Mouse (Mus musculus): ENCODE results near the gene Fkbp2. TPM values are rescaled to one million over a fixed set of nuclear protein-coding genes. Genes with fewer than 3 reads are reported as not detected.

The Fkbp2 gene
- polyA plus RNA-seq, 1 experiment from 2014 or later: 158 TPM

DNA sequence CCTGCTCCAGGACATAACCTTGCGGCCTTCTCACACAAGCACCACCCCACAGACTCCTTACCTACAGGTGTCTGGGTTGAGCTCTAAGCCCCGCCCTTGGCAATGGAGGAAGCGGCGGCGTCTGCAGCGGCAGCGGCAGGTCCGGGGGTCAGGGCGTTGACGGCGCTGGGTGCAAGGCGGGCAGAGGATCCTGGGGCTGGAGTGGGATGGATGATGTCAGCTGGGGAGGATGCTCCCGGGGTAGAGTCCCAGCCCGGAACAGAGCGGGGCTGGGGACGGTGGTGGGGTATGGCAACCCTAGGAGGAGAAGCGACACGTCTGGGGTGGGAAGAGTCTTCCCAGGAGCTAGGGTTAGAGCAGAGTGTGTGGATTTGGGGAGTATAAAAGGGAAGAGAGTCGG is 5.0 kb upstream of the Fkbp2 start:
- ATAC-seq (ENCODE audit: insufficient read depth, low FRiP score): no peak
- Histone ChIP-seq H3K36me3 (ENCODE audit: control insufficient read depth, insufficient read depth, low read length) (peaks cover 11% of the 10 kb centered on the region), H3K27me3 (ENCODE audit: control insufficient read depth, insufficient read depth, low read length) (no peaks in the 10 kb centered on the region), H3K9me3 (replicated peaks; ENCODE audit: control insufficient read depth, low read length) (no peaks in the 10 kb centered on the region), H3K27ac (ENCODE audit: low read length) (no peak overlapping the region), H3K9ac (ENCODE audit: low read length) (no peak overlapping the region), H3K4me1 (ENCODE audit: control insufficient read depth, insufficient read depth, low read length) (peaks cover 25% of the 10 kb centered on the region), H3K4me3 (replicated peaks; ENCODE audit: low read length) (no peak overlapping the region), H3K4me2 (ENCODE audit: low read depth, low read length) (no peak overlapping the region)
- WGBS: 85% methylated on average over 19 of the region's 19 CpGs

DNA sequence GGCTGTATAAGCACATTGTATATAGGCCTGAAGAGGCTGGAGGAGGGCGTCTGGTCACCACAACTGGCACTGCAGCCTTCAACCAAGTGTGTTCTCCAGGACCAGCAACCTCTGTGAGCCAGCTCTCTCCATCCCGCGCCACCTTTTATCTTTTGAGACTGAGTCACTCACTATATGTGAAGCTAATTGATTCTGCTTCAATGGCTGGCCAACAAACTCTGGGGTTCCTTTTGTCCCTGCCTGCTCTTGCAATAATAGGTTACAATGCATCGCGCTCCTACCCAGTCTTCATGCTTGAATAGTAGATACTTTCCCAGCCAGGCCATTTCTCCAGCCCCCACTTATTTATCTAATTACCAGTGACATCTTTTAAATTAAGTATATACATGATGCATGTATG is 3.3 kb upstream of the Fkbp2 start:
- H3K36me3 ChIP-seq (ENCODE audit: control insufficient read depth, insufficient read depth, low read length): peaks cover 11% of the 10 kb centered on the region
- peaks cover 33% of the 10 kb centered on the region for H3K4me1 ChIP-seq (ENCODE audit: control insufficient read depth, insufficient read depth, low read length)
- ATAC-seq (ENCODE audit: insufficient read depth, low FRiP score): no peak
- WGBS: 93% methylated on average over 5 of the region's 5 CpGs
- H3K27ac ChIP-seq (ENCODE audit: low read length): no peak overlapping the region
- H3K4me3 ChIP-seq (replicated peaks; ENCODE audit: low read length): no peak overlapping the region
- H3K9me3 ChIP-seq (replicated peaks; ENCODE audit: control insufficient read depth, low read length): no peaks in the 10 kb centered on the region
- H3K4me2 ChIP-seq (ENCODE audit: low read depth, low read length): no peak overlapping the region
- H3K9ac ChIP-seq (ENCODE audit: low read length): no peak overlapping the region
- no peaks in the 10 kb centered on the region for H3K27me3 ChIP-seq (ENCODE audit: control insufficient read depth, insufficient read depth, low read length)

- H3K27me3 ChIP-seq (ENCODE audit: control insufficient read depth, insufficient read depth, low read length): no peaks in the 10 kb centered on the region
- WGBS: 84% methylated on average over 4 of the region's 4 CpGs
- no peaks in the 10 kb centered on the region for H3K9me3 ChIP-seq (replicated peaks; ENCODE audit: control insufficient read depth, low read length)
- H3K4me3 ChIP-seq (replicated peaks; ENCODE audit: low read length): peak overlapping the region; percentile 68; the same call in 1 of the 2 replicates
- H3K36me3 ChIP-seq (ENCODE audit: control insufficient read depth, insufficient read depth, low read length): peaks cover 11% of the 10 kb centered on the region
- peaks cover 39% of the 10 kb centered on the region for H3K4me1 ChIP-seq (ENCODE audit: control insufficient read depth, insufficient read depth, low read length)
- H3K27ac ChIP-seq (ENCODE audit: low read length): no peak overlapping the region
- no peak overlapping the region for H3K9ac ChIP-seq (ENCODE audit: low read length)
- H3K4me2 ChIP-seq (ENCODE audit: low read depth, low read length): peak overlapping the region; percentile 89; the same call in 1 of the 2 replicates
- no peak for ATAC-seq (ENCODE audit: insufficient read depth, low FRiP score)
Measured at GRCm38 (mm10) chr19:6981465-6981864, 1.2 kb upstream of the Fkbp2 start.

DNA sequence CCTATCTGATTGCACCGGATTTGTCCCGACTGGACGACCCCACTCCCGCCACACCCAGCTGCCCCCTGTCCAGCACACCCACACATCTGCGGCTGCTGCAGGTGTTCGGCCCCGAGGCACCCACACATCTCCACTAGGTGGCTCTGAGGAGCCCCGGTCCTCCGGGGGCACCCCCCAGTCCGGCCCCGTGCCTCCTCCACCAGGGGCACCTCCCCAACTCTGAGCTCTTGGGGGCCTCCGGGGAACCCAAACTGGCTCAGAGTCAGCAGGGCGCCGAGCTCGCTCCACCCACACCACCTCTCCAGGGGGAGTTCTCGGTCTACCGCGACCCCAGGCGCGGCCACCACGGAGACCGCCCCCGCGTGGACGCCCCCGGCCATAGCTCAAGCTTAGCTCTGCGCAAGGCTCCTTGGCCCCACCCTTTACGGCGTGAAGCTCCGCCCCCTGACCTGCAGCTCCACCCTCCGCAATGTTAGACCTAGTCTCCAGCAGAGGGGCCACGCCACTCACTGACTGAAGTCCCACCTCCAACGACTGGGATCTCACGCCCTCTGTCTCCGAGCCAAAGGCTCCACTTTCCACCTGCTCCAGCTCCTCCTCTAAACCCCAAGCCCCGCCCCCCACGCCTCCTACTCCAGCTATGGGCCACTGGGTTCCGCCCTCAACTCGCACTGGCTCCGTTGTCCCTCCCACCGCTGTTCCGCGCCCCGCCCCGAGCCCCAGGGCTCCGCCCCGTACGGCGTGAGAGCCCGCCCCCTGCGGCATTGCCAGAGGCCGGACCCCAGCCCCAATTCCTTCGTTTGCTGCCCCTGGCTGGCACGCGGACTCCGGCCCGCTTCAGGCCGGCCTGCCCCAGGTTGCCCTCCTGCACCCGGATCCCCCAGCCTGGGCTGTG is 568 bp downstream of the Fkbp2 start:
- peak; percentile 93 for ATAC-seq (ENCODE audit: insufficient read depth, low FRiP score)
- peak overlapping the region; percentile 94 for H3K9ac ChIP-seq (ENCODE audit: low read length)
- H3K9me3 ChIP-seq (replicated peaks; ENCODE audit: control insufficient read depth, low read length): no peaks in the 10 kb centered on the region
- H3K4me2 ChIP-seq (ENCODE audit: low read depth, low read length): peak overlapping the region; percentile 89
- 0 out of 2 replicates have a peak, but pooled peaks cover 1% of the 10 kb centered on the region for H3K36me3 ChIP-seq (ENCODE audit: control insufficient read depth, insufficient read depth, low read length)
- no peaks in the 10 kb centered on the region for H3K27me3 ChIP-seq (ENCODE audit: control insufficient read depth, insufficient read depth, low read length)
- WGBS: under 1% methylated on average over 58 of the region's 59 CpGs
- H3K4me1 ChIP-seq (ENCODE audit: control insufficient read depth, insufficient read depth, low read length): peaks cover 38% of the 10 kb centered on the region
- peak overlapping the region; percentile 90 for H3K27ac ChIP-seq (ENCODE audit: low read length)
- peak overlapping the region; percentile 68 for H3K4me3 ChIP-seq (replicated peaks; ENCODE audit: low read length)

DNA sequence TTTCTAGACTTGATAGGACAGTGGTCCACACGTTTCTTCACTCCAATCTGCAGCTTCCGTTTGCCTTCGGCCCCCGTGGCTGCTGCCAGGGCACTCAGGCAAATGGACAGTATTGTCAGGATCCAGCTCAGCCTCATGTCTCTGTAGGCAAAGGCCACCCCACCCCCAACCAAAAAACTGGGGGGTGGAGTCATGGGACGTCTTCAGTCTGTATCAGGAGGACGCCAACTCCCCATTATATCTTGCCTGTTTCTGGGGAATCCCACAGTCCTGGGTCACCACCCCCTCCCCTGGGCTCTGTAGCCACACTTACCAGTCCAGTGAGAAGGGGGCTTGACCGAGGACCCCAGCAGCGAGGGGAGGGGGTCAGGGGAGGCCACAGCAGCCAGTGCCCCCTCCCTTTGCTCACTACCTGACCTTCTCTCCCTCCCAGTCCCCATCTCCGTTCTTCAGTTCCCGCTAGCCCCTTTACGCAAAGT is 1.3 kb downstream of the Fkbp2 start:
- Histone ChIP-seq H3K27me3 (ENCODE audit: control insufficient read depth, insufficient read depth, low read length) (no peaks in the 10 kb centered on the region), H3K36me3 (ENCODE audit: control insufficient read depth, insufficient read depth, low read length) (no peaks in the 10 kb centered on the region), H3K4me3 (replicated peaks; ENCODE audit: low read length) (peak overlapping the region; percentile 68), H3K9me3 (replicated peaks; ENCODE audit: control insufficient read depth, low read length) (no peaks in the 10 kb centered on the region), H3K9ac (ENCODE audit: low read length) (peak overlapping the region; percentile 84), H3K27ac (ENCODE audit: low read length) (peak overlapping the region; percentile 84), H3K4me2 (ENCODE audit: low read depth, low read length) (peak overlapping the region; percentile 89), H3K4me1 (ENCODE audit: control insufficient read depth, insufficient read depth, low read length) (peaks cover 39% of the 10 kb centered on the region)
- WGBS: 4% methylated on average over 11 of the region's 11 CpGs
- ATAC-seq (ENCODE audit: insufficient read depth, low FRiP score): no peak

DNA sequence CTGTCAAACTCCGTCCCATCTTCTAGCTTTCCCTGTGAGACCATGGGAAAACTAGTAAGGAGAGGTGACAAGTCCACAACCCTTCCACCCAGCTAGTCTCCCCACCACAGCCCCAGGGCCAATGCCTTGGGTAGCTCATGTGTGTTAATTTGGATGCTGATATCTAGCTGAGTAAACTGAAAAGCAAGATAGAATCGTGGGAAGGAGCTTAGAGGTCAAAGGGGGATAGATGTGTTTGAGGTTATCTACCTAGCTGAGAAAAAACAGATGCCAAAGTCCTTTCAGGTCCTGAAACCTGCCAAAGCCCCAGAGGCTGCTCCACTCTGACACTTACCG is 1.7 kb downstream of the Fkbp2 start:
- no peak for ATAC-seq (ENCODE audit: insufficient read depth, low FRiP score)
- no peaks in the 10 kb centered on the region for H3K9me3 ChIP-seq (replicated peaks; ENCODE audit: control insufficient read depth, low read length)
- H3K4me2 ChIP-seq (ENCODE audit: low read depth, low read length): peak overlapping the region; percentile 89
- peak overlapping the region; percentile 84 for H3K27ac ChIP-seq (ENCODE audit: low read length)
- H3K4me1 ChIP-seq (ENCODE audit: control insufficient read depth, insufficient read depth, low read length): peaks cover 43% of the 10 kb centered on the region
- no peaks in the 10 kb centered on the region for H3K27me3 ChIP-seq (ENCODE audit: control insufficient read depth, insufficient read depth, low read length)
- no peaks in the 10 kb centered on the region for H3K36me3 ChIP-seq (ENCODE audit: control insufficient read depth, insufficient read depth, low read length)
- peak overlapping the region; percentile 84 for H3K9ac ChIP-seq (ENCODE audit: low read length)
- 32% methylated on average over 3 of the region's 3 CpGs for WGBS
- H3K4me3 ChIP-seq (replicated peaks; ENCODE audit: low read length): peak overlapping the region; percentile 68

- peak overlapping the region; percentile 84 for H3K9ac ChIP-seq (ENCODE audit: low read length)
- no peak for ATAC-seq (ENCODE audit: insufficient read depth, low FRiP score)
- no peaks in the 10 kb centered on the region for H3K36me3 ChIP-seq (ENCODE audit: control insufficient read depth, insufficient read depth, low read length)
- H3K27ac ChIP-seq (ENCODE audit: low read length): peak overlapping the region; percentile 84
- peak overlapping the region; percentile 89; the same call in 1 of the 2 replicates for H3K4me2 ChIP-seq (ENCODE audit: low read depth, low read length)
- H3K4me1 ChIP-seq (ENCODE audit: control insufficient read depth, insufficient read depth, low read length): peaks cover 44% of the 10 kb centered on the region
- no peaks in the 10 kb centered on the region for H3K9me3 ChIP-seq (replicated peaks; ENCODE audit: control insufficient read depth, low read length)
- H3K4me3 ChIP-seq (replicated peaks; ENCODE audit: low read length): peak overlapping the region; percentile 68
- 73% methylated on average over 13 of the region's 13 CpGs for WGBS
- no peaks in the 10 kb centered on the region for H3K27me3 ChIP-seq (ENCODE audit: control insufficient read depth, insufficient read depth, low read length)
Measured at GRCm38 (mm10) chr19:6977759-6978638, 2.3 kb downstream of the Fkbp2 start.

DNA sequence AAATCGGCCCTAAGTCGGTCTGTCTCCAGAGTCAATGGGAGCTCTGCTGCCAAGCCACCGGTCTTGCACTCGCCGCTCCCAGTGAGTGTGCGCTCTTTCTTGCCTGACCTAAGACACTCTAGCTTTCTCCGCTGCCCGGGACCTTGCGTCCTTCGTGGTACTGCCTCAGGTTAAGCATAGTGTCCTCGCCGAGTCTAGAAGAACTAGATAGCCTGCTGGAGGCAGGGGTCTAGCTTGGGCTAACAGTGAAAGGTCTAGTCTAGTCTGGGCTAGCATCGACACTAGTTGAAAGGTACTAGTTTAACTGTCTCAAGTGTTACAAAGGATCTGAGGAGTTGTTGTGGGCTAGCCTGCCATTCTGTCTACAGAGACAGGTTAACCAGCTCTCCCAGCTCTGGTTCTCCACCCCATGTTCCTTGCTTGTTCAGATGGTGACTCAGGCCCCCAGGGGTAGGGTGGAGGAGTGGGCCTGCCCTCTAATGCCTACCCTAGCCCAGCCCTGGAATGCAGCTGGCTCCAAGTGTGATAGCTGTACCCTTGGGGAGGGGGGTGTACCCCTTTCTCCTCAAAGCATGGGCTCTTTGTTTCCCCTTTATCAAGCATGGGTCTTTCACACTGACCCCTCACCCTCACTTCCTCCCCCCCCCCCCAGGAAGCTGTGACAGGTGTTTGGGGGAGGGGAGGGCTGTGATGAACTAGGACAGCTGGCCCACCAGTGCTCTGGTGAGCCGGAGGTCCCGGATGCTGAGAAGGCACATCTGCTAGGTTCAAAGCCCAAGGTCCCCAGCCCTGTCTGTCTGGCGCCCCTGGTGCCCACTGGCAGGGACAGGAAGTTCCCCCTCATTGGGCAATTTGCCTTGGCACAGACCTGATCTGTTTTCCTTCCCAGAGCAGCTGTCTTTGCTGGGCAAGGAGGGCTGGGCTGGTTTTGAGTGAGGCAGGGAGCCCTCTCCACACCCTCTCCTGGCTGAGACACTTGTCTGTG is 4.5 kb downstream of the Fkbp2 start, which contains the start of gene Plcb3:
Gene Plcb3, minus strand, starts transcription at position 934 of the 985 bp plus-strand sequence.
- ATAC-seq (ENCODE audit: insufficient read depth, low FRiP score): no peak
- peak within 1 kb of the TSS; percentile 89 for H3K9ac ChIP-seq (ENCODE audit: low read length)
- under 1% methylated on average over 16 of the region's 16 CpGs for WGBS
- H3K27ac ChIP-seq (ENCODE audit: low read length): peak within 1 kb of the TSS; percentile 97
- peaks cover 55% of the 10 kb centered on the region for H3K4me1 ChIP-seq (ENCODE audit: control insufficient read depth, insufficient read depth, low read length)
- peak within 1 kb of the TSS; percentile 92 for H3K4me2 ChIP-seq (ENCODE audit: low read depth, low read length)
- no peaks in the 10 kb centered on the region for H3K36me3 ChIP-seq (ENCODE audit: control insufficient read depth, insufficient read depth, low read length)
- no peaks in the 10 kb centered on the region for H3K9me3 ChIP-seq (replicated peaks; ENCODE audit: control insufficient read depth, low read length)
- H3K4me3 ChIP-seq (replicated peaks; ENCODE audit: low read length): peak within 1 kb of the TSS; percentile 75
- H3K27me3 ChIP-seq (ENCODE audit: control insufficient read depth, insufficient read depth, low read length): no peaks in the 10 kb centered on the region

Data from stomach, embryonic 16.5 days (tissue).